Mouse (Mus musculus) gastrocnemius, postnatal 10 days (tissue): ENCODE results near the gene Syt16. TPM values are rescaled to one million over a fixed set of nuclear protein-coding genes. Genes with fewer than 3 reads are reported as not detected.
A peak's percentile ranks its signal among the peaks of the same experiment; 100 is the strongest.

Experiments used
- DNase-seq: peaks from one replicate; pipeline ENCODE4 v3.0.0; 2021; ENCODE audit warnings: mixed read lengths
- total RNA-seq, 2 experiments: library from RNA; stranded (reverse); gene quantifications; 2 replicates each; pipeline ENCODE4 v1.2.3; 2021

The Syt16 gene
- total RNA-seq, 2 experiments from 2014 or later: 0.09 to 0.16 TPM

DNA sequence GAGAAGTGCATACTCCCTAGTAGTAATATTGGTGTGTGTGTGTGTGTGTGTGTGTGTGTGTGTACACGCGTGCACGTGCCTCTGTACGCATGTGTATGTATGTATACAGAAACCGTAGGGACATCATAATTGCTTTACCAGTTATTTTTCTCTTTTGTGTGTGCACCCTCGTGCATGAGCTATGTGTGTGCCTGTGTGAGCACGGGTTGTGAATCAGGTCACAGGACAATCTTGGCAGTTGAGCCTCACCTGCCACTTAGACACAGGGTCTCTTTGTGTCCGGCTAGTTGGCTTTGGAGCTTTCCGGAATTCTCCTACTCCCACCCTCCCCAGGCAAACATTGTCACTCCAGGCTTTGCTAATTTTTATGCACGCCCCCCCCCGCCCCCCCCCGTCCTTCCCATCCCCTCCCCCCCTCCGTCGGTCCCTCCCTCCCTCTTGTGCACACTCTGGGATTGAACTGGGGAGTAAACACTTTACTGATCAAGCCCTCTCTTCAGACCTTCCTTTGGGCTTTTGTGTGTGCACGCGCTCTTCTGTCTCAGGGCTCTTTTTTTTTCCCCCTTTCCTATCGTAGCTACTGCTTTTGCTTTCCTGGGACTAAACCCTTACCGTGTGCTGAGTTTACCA, 319.0 kb downstream of the Syt16 start, which contains the start of gene Gm11042:
Gene Gm11042, minus strand, starts transcription at position 51 of the 630 bp plus-strand sequence.
- DNase-seq: no peak

GRCm38 (mm10) chr12:74316989-74317759, 319.7 kb downstream of the Syt16 start:
- DNase-seq: peak; percentile 62

DNA sequence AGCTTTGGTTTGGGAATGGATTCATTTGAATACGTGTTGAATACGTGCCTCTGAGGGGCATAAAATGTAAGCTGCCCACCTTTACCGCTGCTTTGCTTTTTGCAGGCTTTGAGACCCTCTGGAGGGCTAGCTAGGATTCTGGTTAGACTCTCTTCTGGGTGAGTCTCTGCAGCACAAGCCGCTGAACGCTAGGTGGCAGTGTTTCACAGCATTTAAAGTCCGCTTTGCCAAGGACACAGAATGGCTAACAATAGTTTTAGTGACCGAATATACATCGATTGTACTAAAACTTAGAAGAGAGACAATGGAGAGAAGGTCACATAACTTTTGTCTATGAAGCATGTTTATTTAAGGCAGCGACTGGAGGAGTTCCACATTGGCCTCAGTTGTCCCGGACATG, 322.9 kb downstream of the Syt16 start:
- DNase-seq: peak; percentile 74

GRCm38 (mm10) chr12:74321981-74322380, 324.5 kb downstream of the Syt16 start:
- DNase-seq: no peak

Other genes starting within 250 kb of the Syt16 start
- gene Hif1a, start 96.3 kb upstream of the Syt16 start, total RNA-seq: 10 to 100 TPM; 29.7 to 36.4 TPM
- gene Gm49321, start 60.0 kb upstream of the Syt16 start, total RNA-seq: 1 to 10 TPM; 1.3 to 3.4 TPM
- 1 to 10 TPM; 5.3 to 8.2 TPM for gene Snapc1, start 33.2 kb upstream of the Syt16 start, total RNA-seq